Mouse (Mus musculus): ENCODE results near the gene Pwwp2a.

The Pwwp2a gene

GRCm38 (mm10) chr11:43681472-43682414 is at the start of gene Pwwp2a:
Gene Pwwp2a (plus strand): TSS chr11:43681998.
- peak; percentile 100 for DNase-seq (ENCODE audit: low read depth, low spot score)

GRCm38 (mm10) chr11:43632566-43632965 is 49.2 kb upstream of the Pwwp2a start:
- DNase-seq (ENCODE audit: low read depth, low spot score), result no peak

- no peak for DNase-seq (ENCODE audit: low read depth, low spot score)
Measured at GRCm38 (mm10) chr11:43633165-43633564, 48.6 kb upstream of the Pwwp2a start.

- peak; percentile 95 for DNase-seq (ENCODE audit: low read depth, low spot score)
Measured at GRCm38 (mm10) chr11:43633658-43634401, 48.0 kb upstream of the Pwwp2a start.

- DNase-seq (ENCODE audit: low read depth, low spot score), result no peak
Measured at GRCm38 (mm10) chr11:43636761-43637160, 45.0 kb upstream of the Pwwp2a start.

- DNase-seq (ENCODE audit: low read depth, low spot score), result no peak
Measured at GRCm38 (mm10) chr11:43638486-43638885, 43.3 kb upstream of the Pwwp2a start.

- DNase-seq (ENCODE audit: low read depth, low spot score), result no peak
Measured at GRCm38 (mm10) chr11:43643180-43643591, 38.6 kb upstream of the Pwwp2a start.

- DNase-seq (ENCODE audit: low read depth, low spot score), result peak; percentile 75
Measured at GRCm38 (mm10) chr11:43645286-43645685, 36.5 kb upstream of the Pwwp2a start.

GRCm38 (mm10) chr11:43653051-43653475 is 28.7 kb upstream of the Pwwp2a start:
- peak; percentile 88 for DNase-seq (ENCODE audit: low read depth, low spot score)

- no peak for DNase-seq (ENCODE audit: low read depth, low spot score)
Measured at GRCm38 (mm10) chr11:43656464-43656863, 25.3 kb upstream of the Pwwp2a start.

- DNase-seq (ENCODE audit: low read depth, low spot score), result no peak
Measured at GRCm38 (mm10) chr11:43658010-43658409, 23.8 kb upstream of the Pwwp2a start.

- DNase-seq (ENCODE audit: low read depth, low spot score), result peak; percentile 75
Measured at GRCm38 (mm10) chr11:43667038-43667745, 14.6 kb upstream of the Pwwp2a start.

GRCm38 (mm10) chr11:43682415-43683217 is 818 bp downstream of the Pwwp2a start:
- DNase-seq (ENCODE audit: low read depth, low spot score), result peak; percentile 45

- DNase-seq (ENCODE audit: low read depth, low spot score), result no peak
Measured at GRCm38 (mm10) chr11:43688850-43689249, 7.1 kb downstream of the Pwwp2a start.

GRCm38 (mm10) chr11:43696623-43697022 is 14.8 kb downstream of the Pwwp2a start:
- peak; percentile 49 for DNase-seq (ENCODE audit: low read depth, low spot score)

- DNase-seq (ENCODE audit: low read depth, low spot score), result no peak
Measured at GRCm38 (mm10) chr11:43698621-43699020, 16.8 kb downstream of the Pwwp2a start.

GRCm38 (mm10) chr11:43700291-43700690 is 18.5 kb downstream of the Pwwp2a start:
- no peak for DNase-seq (ENCODE audit: low read depth, low spot score)

- no peak for DNase-seq (ENCODE audit: low read depth, low spot score)
Measured at GRCm38 (mm10) chr11:43703552-43703951, 21.8 kb downstream of the Pwwp2a start.

GRCm38 (mm10) chr11:43705751-43706150 is 24.0 kb downstream of the Pwwp2a start:
- no peak for DNase-seq (ENCODE audit: low read depth, low spot score)

GRCm38 (mm10) chr11:43708409-43708808 is 26.6 kb downstream of the Pwwp2a start:
- no peak for DNase-seq (ENCODE audit: low read depth, low spot score)

- DNase-seq (ENCODE audit: low read depth, low spot score), result no peak
Measured at GRCm38 (mm10) chr11:43712178-43712577, 30.4 kb downstream of the Pwwp2a start.

Measured in ZHBTc4 (cell line).